Mouse (Mus musculus) MEL-GATA-1-ER (cell line): ENCODE measurements around the gene Arpc5.
A peak's percentile ranks its signal among the peaks of the same experiment; 100 is the strongest.
"Not testable (repeated sequence)": the region's sequence is repeated elsewhere in the genome, so short reads cannot be mapped to it uniquely, and the experiment has no call there.

Experiments used
- DNase-seq: peaks from one replicate; pipeline ENCODE4 v3.0.0-alpha.2; 2012; ENCODE audit warnings: low read depth; ENCODE audit errors: extremely low read depth

The Arpc5 gene

GRCm38 (mm10) chr1:152779071-152779737 is 12.9 kb downstream of the Arpc5 start:
- peak; percentile 44 for DNase-seq

- no peak for DNase-seq
Measured at GRCm38 (mm10) chr1:152784620-152785019, 18.3 kb downstream of the Arpc5 start.

- DNase-seq = not testable (repeated sequence)
Measured at GRCm38 (mm10) chr1:152785446-152785845, 19.1 kb downstream of the Arpc5 start.

- no peak for DNase-seq
Measured at GRCm38 (mm10) chr1:152786953-152787352, 20.6 kb downstream of the Arpc5 start.

GRCm38 (mm10) chr1:152788121-152788660 is 21.8 kb downstream of the Arpc5 start:
- DNase-seq = no peak

- DNase-seq = peak; percentile 92
Measured at GRCm38 (mm10) chr1:152790254-152790653, 23.9 kb downstream of the Arpc5 start.

GRCm38 (mm10) chr1:152790821-152791220 is 24.5 kb downstream of the Arpc5 start:
- no peak for DNase-seq

- DNase-seq = no peak
Measured at GRCm38 (mm10) chr1:152791269-152791668, 24.9 kb downstream of the Arpc5 start.

GRCm38 (mm10) chr1:152792736-152793494 is 26.6 kb downstream of the Arpc5 start:
- no peak for DNase-seq

- DNase-seq = no peak
Measured at GRCm38 (mm10) chr1:152793495-152794130, 27.3 kb downstream of the Arpc5 start.

- DNase-seq = peak; percentile 64
Measured at GRCm38 (mm10) chr1:152795688-152796255, 29.4 kb downstream of the Arpc5 start.

- no peak for DNase-seq
Measured at GRCm38 (mm10) chr1:152796683-152797263, 30.4 kb downstream of the Arpc5 start.

- DNase-seq = peak; percentile 95
Measured at GRCm38 (mm10) chr1:152798125-152798524, 31.8 kb downstream of the Arpc5 start.

GRCm38 (mm10) chr1:152799897-152800296 is 33.6 kb downstream of the Arpc5 start, which contains the start of gene Ncf2:
Gene Ncf2, plus strand, starts transcription at chr1:152800194.
- DNase-seq = peak; percentile 54

GRCm38 (mm10) chr1:152800633-152801176 is 34.4 kb downstream of the Arpc5 start:
- DNase-seq = peak; percentile 44

- DNase-seq = no peak
Measured at GRCm38 (mm10) chr1:152804907-152805306, 38.6 kb downstream of the Arpc5 start.

GRCm38 (mm10) chr1:152807619-152808391 is 41.5 kb downstream of the Arpc5 start:
- peak; percentile 73 for DNase-seq

GRCm38 (mm10) chr1:152808392-152808680 is 42.0 kb downstream of the Arpc5 start:
- DNase-seq = no peak

GRCm38 (mm10) chr1:152809541-152810252 is 43.4 kb downstream of the Arpc5 start:
- DNase-seq = no peak
